ENCODE assay signal across 28 mouse cellular contexts in genomic region chr1:144204766-144205165, GRCm38 (mm10). TPM values are rescaled to one million over a fixed set of nuclear protein-coding genes. Genes with fewer than 3 reads are reported as not detected.
"Had no signal": no experiment of that assay in that cellular context is flagged by ENCODE, and none has a peak within 500 bp of the region (broad histone marks: within the 10 kb centered on the region; RNA-seq: fewer than 3 reads in every experiment).

No protein-coding gene starts in this region.

- DNase-seq: liver, embryonic 13.5 days; liver, postnatal 0 days; lung, adult 2 months; lung, postnatal 14 days; lung, postnatal 36 days; midbrain, embryonic 14.5 days; retina, postnatal 1 day; right cerebral cortex, adult 18-20 months; right cerebral cortex, postnatal 14 days; spleen, adult 18-20 months; thymus, adult 2 months; thymus, postnatal 25 days; thymus, postnatal 4 days had no signal

- H3K27me3 ChIP-seq: liver, embryonic 13.5 days; liver, embryonic 15.5 days; lung, embryonic 15.5 days; midbrain, embryonic 12.5 days; neural tube, embryonic 13.5 days; neural tube, embryonic 15.5 days; stomach, embryonic 15.5 days had no signal

- H3K36me3 ChIP-seq: liver, embryonic 13.5 days; liver, embryonic 15.5 days; lung, embryonic 15.5 days; midbrain, embryonic 10.5 days; midbrain, embryonic 12.5 days; neural tube, embryonic 13.5 days; neural tube, embryonic 15.5 days; stomach, embryonic 15.5 days had no signal

- H3K4me1 ChIP-seq: liver, embryonic 13.5 days; liver, embryonic 15.5 days; lung, embryonic 15.5 days; midbrain, embryonic 10.5 days; midbrain, embryonic 12.5 days; neural tube, embryonic 13.5 days; neural tube, embryonic 15.5 days; stomach, embryonic 15.5 days had no signal

- H3K4me3 ChIP-seq: liver, embryonic 13.5 days; liver, embryonic 15.5 days; lung, embryonic 15.5 days; midbrain, embryonic 10.5 days; midbrain, embryonic 12.5 days; neural tube, embryonic 13.5 days; neural tube, embryonic 15.5 days; stomach, embryonic 15.5 days had no signal

- ATAC-seq: liver, postnatal 0 days; lung, postnatal 0 days had no signal

- H3K27ac ChIP-seq: liver, embryonic 13.5 days; liver, embryonic 15.5 days; lung, embryonic 15.5 days; midbrain, embryonic 10.5 days; midbrain, embryonic 12.5 days; neural tube, embryonic 13.5 days; neural tube, embryonic 15.5 days; stomach, embryonic 15.5 days; stomach, postnatal 0 days had no signal

RNA-seq across cellular contexts. Expression of gene Rgs13, which starts 27.6 kb away (rescaled TPM):
- total RNA-seq: megakaryocyte-erythroid progenitor cell, adult 5-6 weeks; monocyte, adult 5-6 weeks had no signal
- polyA plus RNA-seq: liver, embryonic 11.5 days; liver, embryonic 13.5 days; liver, embryonic 15.5 days; liver, postnatal 0 days; lung, adult 2 months; lung, postnatal 0 days; testis, adult 2 months had no signal

RNA-seq across cellular contexts. Expression of gene Rgs1, which starts 44.3 kb away (rescaled TPM):
- total RNA-seq: midbrain, postnatal 0 days had no signal
- polyA plus RNA-seq: midbrain, embryonic 10.5 days; midbrain, embryonic 12.5 days; midbrain, postnatal 0 days; neural tube, embryonic 11.5 days; neural tube, embryonic 13.5 days; neural tube, embryonic 15.5 days; testis, adult 2 months had no signal
